Mouse (Mus musculus) B cell, adult 2 months (primary cell): ENCODE measurements around the gene Afap1.

Experiments
- DNase-seq, 2 experiments: peaks; one replicate each; pipeline ENCODE4 v3.0.0; 2022

Gene Afap1

DNA sequence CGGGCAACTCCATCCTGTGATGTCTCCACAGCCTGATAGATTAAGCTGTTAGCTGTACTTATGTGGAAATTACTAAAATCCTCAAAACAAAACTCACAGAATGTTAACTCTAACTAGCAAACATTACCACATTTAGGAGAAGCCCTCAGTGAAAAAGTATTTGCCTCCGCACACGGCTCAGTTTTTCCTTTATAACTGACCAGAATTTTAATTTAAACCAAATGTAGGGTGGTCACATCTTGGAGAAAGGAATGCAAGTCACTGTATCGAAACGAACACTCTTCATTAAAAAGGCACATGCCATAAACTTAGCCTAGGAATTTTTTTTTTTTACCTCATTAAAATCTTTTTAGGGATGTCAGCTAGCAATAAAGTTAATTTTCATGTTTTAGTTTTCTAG lies 87.4 kb downstream of the Afap1 start:
- DNase-seq, result no peak

DNA sequence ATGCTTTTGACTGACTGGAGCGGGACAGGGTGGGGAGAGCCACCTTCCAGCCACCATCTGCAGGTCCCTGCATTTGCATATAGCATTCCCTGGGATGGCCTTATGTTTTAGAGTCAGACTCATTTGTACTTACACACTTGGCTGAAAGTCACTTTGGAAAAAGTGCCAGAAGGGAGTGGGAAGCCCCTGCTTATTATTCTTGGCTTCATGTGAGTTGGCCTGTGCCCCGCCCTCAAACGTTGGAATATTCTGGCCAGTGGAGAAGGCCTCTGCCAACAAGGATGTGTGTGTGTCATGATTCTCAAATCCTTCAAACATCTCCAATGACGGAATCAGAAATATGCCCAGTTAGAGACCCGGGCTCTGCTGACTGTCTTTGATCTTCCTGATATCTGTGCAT lies 88.2 kb downstream of the Afap1 start:
- DNase-seq, result no peak

- DNase-seq, result peak; percentile 85
Observed at GRCm38 (mm10) chr5:35981976-35982375, 88.9 kb downstream of the Afap1 start.

DNA sequence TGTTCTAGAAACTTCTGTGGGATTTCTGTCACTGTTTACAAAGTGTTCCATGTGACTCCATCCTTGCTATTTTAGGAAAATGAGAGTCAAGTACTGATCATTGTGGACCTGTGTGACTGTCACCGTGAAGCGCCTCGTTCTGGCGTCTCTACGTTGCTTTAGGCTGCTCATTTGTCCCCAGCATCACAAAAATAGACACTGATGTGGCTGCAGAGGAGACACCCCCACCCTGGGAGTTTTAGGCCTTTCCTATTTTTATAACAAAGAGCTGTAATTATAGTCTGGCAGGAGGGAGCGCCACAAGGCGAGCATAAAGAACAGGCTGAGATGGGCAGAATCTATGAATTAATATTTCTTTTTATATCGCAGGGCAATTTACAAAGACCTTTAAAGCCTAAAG lies 92.5 kb downstream of the Afap1 start:
- no peak for DNase-seq

DNA sequence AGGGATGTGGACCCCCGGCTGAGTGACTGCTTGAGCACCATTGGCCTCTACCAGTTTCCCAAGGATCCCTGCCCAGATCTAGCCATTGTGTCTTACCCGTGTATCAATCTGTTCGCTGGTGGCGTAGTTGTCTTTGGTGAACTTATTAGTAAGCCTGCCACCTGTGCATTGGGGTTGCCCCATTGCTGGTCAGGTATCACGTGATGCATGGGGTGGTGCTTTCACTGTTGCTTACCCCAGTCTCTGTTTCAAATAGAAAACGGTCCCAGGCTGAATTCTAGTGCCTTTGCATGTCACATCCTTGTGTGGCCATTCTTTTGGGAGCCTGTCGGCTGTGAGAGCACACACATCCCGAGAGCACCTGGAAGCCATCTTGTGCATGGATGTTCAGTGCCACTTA lies 95.0 kb downstream of the Afap1 start:
- no peak for DNase-seq

DNA sequence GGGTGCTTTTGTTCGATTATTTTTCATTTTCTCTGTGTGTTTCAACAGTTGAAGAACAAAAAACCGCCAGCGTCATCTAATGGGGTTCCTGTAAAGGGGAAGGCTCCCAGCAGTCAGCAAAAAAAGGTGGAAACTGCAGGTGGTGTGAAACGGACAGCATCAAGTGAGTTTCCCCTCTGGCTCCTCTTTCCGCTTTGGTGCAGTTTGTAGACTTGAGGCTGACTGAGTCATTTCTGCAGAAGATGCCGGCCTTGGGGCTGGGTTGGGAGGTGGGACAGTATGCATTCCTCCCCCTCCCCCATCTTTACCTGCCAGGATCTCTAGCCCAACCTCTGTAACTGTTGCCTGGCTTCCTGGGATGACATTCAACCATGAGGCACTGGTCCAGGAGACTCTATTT lies 96.4 kb downstream of the Afap1 start:
- no peak for DNase-seq

DNA sequence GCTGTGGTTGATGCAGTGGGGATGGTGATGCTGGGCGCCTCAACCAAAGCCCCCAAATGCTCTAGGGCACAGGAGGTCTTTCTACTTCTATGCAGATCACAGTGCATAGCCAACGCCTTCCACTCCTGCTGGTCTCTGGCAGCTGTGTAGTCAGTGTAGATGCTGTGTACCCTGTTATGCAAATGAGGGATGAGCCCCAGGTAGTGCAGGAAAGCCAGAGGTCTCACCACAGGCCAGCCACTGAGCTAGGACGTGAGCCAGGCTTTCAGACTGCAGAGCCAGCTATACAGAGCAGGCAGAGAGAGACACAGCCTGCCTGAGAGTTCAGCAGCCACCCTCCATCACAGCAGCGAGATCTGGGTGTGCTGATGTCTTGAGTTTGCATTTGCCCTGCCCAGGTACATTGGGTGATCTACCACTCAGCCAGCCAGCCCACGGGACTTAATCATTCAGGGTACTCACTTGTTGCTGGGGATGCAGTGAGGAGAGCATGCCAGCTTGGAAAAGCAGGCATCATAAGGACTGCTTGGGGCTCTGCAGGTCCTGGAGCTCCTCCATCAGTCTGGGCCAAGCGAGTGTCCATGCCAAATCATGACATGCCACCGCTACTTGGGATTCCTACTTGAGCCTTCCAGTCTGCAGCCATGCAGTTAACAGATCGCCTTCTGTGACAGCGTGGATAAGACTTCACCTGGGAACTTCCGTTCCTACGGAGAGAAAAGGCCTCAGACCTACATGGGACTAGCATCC lies 97.0 kb downstream of the Afap1 start:
- no peak for DNase-seq

DNA sequence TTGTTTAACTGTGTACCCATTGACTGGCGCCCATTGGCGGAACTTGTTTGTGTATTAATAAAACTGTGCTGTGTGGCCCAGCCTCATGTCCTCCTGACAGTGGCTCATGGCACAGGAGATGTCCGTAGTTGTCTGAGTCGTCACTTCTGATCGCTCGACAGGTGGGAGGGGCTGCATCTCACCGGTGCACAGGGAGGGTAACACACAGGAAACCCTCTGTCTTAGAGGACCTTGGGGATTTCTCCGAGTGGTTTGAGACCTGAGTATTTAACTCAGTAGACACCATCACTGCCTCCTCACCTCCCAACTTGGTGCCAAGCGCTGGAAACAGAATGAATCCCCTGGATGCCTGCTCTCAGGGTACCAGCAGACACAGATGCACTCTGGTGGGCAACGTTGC lies 110.7 kb downstream of the Afap1 start:
- no peak for DNase-seq

DNA sequence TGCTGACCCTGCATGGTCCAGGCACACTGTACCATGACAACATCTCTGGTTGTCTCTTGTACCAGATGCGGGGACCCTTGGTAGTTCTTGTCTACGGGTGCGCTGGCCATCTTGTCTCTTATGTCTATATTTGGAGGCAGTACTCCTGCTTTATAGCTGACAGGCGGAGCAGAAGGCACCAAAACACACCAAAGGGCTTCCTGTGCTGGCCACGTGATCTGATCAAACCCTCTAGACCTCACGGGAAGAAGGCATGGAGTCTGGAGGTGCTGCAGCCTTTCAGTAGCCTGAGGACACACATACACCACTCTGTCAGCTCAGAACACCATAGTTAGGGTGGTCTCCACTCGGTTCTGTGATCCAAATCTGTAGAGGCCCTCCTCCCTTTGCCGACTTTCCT lies 113.0 kb downstream of the Afap1 start:
- no peak for DNase-seq

GRCm38 (mm10) chr5:36006586-36006985 lies 113.5 kb downstream of the Afap1 start:
- no peak for DNase-seq

DNA sequence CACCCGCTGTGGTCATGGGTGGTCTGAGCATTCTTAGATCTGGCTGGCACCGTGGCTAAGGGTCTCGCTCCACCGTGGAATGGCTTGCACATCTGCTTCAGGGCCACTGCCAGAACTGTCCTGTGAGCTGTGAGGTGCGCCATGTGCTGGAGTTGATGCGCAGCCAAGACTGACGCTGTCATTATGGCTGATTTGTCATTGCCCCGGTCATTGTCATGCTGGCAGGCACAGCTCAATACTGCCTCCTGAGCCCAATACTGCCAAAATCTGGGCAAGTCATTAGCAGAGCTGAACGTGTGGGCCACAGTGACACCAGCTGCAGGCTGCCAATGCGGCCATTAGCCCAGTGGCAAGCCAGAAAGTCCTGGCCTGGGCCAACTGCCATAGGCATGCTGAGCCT lies 114.5 kb downstream of the Afap1 start:
- no peak for DNase-seq

GRCm38 (mm10) chr5:36009405-36009804 lies 116.3 kb downstream of the Afap1 start:
- DNase-seq, result no peak

DNA sequence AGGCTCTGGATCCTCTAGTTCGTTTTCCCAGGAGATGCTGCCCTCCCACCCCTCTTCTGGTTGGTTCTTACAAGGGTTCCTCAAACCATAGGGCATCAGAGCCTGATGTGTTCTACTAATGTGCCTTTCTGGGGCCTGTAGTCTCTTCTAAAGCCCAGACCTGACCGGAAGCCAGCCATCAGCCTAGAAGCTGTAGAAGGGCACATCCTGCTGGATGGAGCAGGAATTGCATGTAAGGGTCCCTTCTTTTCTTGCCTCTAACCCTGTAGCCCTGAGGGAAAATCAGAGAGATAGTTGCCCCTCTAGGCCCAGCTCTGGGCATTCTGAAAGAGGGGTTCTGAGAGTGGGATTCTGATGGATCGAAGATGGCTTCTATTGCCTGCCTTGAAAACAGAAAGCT lies 125.2 kb downstream of the Afap1 start:
- DNase-seq, result peak in 1 of 2 experiments; percentile 5

- no peak for DNase-seq
Observed at GRCm38 (mm10) chr5:36021091-36021490, 128.0 kb downstream of the Afap1 start.

DNA sequence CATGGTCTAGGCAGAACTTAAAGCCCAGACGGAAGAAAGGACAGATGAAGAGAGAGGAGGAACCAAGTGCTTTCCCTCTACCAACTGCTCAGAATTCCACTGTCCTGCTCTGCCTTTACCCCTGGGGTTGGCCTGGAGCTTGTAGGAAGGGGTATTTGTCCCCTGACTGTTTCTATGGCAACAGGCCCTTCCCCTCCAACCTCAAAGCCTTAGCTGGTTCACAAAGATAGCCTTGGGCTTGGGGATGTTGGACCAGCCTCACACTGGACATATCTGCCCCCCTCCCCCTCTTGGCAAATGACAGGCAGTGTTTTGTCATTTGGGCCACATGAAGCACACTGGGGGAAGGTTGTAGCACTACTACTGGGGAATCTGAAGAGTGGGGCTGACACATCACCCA lies 129.2 kb downstream of the Afap1 start:
- DNase-seq, result no peak

DNA sequence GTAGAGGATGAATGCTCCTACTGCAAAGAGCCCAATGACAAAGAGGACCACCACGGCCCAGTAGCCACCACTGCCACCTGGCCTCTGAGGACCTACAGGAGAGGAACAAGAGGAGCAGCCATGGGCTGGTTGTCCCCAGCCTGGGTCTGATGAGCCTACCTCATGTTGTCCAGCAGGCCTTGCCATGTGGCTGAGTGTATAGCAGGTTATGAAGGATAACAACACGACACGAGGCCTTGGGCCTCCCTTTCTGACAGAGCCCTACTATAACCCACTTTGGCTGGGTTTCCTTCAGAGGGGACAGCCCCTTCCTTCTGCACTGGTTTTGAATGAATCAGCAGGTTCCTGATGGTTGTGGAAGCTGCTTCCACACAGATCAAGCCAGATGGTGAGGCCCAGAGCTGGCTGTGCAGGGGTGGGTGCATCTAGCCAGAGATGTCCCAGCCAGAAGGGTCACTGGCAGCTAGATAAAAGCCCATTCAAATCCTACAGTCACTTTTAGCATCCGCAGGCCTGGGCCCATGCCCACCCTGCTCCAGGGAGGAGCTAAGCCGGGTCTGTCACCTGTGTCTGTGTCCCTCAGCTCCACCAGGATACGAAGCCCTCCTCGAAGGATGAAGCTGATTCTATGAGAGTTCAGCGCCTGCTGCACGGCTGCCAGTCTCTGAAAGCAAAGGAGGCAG lies 131.0 kb downstream of the Afap1 start:
- DNase-seq, result no peak

DNA sequence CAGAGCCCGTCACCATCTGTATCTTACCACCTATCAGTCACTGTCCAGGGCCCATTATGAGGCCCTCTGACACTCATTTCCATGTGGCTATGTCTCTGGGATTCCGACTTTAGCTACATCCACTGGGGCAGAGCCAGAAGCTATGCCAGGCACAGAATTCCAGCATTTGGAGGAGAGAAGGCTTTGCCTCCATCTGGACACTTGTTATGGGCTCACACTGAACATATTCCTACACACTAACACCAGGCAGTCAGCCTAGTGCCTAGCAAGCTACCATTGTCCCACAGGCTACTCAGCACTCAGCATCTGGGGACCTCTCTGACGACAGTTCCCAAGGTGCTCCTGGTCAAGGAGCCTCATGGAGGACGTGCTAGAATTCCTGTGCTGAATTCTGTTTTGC lies 132.0 kb downstream of the Afap1 start:
- no peak for DNase-seq

- peak; percentile 59 to 63 for DNase-seq
Observed at GRCm38 (mm10) chr5:36033531-36034426, 140.7 kb downstream of the Afap1 start.

GRCm38 (mm10) chr5:36039596-36039995 lies 146.5 kb downstream of the Afap1 start:
- no peak for DNase-seq

- DNase-seq, result no peak
Observed at GRCm38 (mm10) chr5:36040398-36041235, 147.5 kb downstream of the Afap1 start.

GRCm38 (mm10) chr5:36041236-36041562 lies 148.1 kb downstream of the Afap1 start:
- no peak for DNase-seq

- no peak for DNase-seq
Observed at GRCm38 (mm10) chr5:36041756-36042155, 148.6 kb downstream of the Afap1 start.

- DNase-seq, result no peak
Observed at GRCm38 (mm10) chr5:36043154-36043553, 150.0 kb downstream of the Afap1 start.
